Mouse (Mus musculus): ENCODE results near the gene Tbc1d1. TPM values are rescaled to one million over a fixed set of nuclear protein-coding genes. Genes with fewer than 3 reads are reported as not detected.

The Tbc1d1 gene
- total and polyA plus RNA-seq, 3 experiments = 26.0 to 38.6 (median 31.9) TPM

DNA sequence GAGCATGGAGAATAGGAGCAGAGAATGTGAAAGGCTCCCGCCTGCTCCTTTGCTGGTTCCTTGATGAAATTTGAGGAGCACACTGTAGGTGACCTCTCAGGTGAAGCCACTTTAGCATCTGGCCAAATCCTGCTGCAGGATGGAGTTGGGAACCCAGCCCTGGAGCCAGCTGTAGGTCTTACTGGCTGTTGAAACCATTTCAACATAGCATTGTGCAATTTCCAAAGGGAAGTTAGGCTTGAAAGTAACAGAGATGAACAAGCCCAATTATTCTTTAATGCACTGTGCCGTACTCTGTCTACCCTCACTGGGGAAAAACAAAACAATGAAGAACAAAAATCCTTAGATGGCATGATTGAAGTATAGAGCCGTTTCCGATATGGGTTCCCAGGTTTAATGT, 22.2 kb upstream of the Tbc1d1 start:
- Histone ChIP-seq H3K4me3 (replicated peaks in 1 of 3; ENCODE audit: low read depth in 2 of 3, low read length in 2 of 3, poor library complexity in 1 of 3) (no peak overlapping the region), H3K27ac (ENCODE audit: insufficient read depth, low read depth) (no peak overlapping the region), H3K9me3 (replicated peaks; ENCODE audit: low read length) (no peaks in the 10 kb centered on the region), H3K79me2 (replicated peaks; ENCODE audit: control insufficient read depth, extremely low read depth, insufficient read depth, poor library complexity, severe bottlenecking) (no peaks in the 10 kb centered on the region), H3K4me1 (ENCODE audit: control insufficient read depth in 1 of 2, insufficient read depth in 2 of 2) (peaks cover 0 to 3% of the 10 kb centered on the region in 2 experiments; a peak in 2 of 4 replicates), H3K36me3 (replicated peaks in 1 of 2; ENCODE audit: control insufficient read depth in 1 of 2, insufficient read depth in 1 of 2, low read length in 1 of 2) (peaks cover 0 to 2% of the 10 kb centered on the region in 2 experiments), H3K27me3 (replicated peaks) (no peaks in the 10 kb centered on the region), H3K9ac (ENCODE audit: insufficient read depth, low read depth) (no peak overlapping the region), H3K4me2 (ENCODE audit: insufficient read depth, low read depth, poor library complexity, severe bottlenecking) (no peak overlapping the region)
- DNase-seq (ENCODE audit: extremely low read depth) = no peak
- dilution Hi-C loops (cut with MboI; ENCODE audit: extremely low pct_ligation_motif_present, extremely low pct_unique_long_range_greater_than_20kb, low sequenced_read_pairs) (no loop called here), in situ Hi-C loops (cut with MboI; ENCODE audit: low pct_ligation_motif_present, low pct_unique_long_range_greater_than_20kb, low sequenced_read_pairs) (no loop called here)
- no peak for TF ChIP-seq CHD2 (IDR thresholded peaks at IDR 0.05; ENCODE audit: low read length)
- no peak for TF ChIP-seq ZMIZ1 (IDR thresholded peaks at IDR 0.05; ENCODE audit: low read depth, low read length)
- no peak for TF ChIP-seq ZC3H11A (IDR thresholded peaks at IDR 0.05; ENCODE audit: low read depth, low read length)

- in situ Hi-C loops (cut with MboI; ENCODE audit: low pct_ligation_motif_present, low pct_unique_long_range_greater_than_20kb, low sequenced_read_pairs) (no loop called here), dilution Hi-C loops (cut with MboI; ENCODE audit: extremely low pct_ligation_motif_present, extremely low pct_unique_long_range_greater_than_20kb, low sequenced_read_pairs) (no loop called here)
- Histone ChIP-seq H3K9ac (ENCODE audit: insufficient read depth, low read depth) (no peak overlapping the region), H3K79me2 (replicated peaks; ENCODE audit: control insufficient read depth, extremely low read depth, insufficient read depth, poor library complexity, severe bottlenecking) (no peaks in the 10 kb centered on the region), H3K4me1 (ENCODE audit: control insufficient read depth in 1 of 2, insufficient read depth in 2 of 2) (peaks cover 0 to 3% of the 10 kb centered on the region in 2 experiments; a peak in 2 of 4 replicates), H3K36me3 (replicated peaks in 1 of 2; ENCODE audit: control insufficient read depth in 1 of 2, insufficient read depth in 1 of 2, low read length in 1 of 2) (no peaks in the 10 kb centered on the region), H3K4me2 (ENCODE audit: insufficient read depth, low read depth, poor library complexity, severe bottlenecking) (peak overlapping the region; percentile 55), H3K27me3 (replicated peaks) (no peaks in the 10 kb centered on the region), H3K9me3 (replicated peaks; ENCODE audit: low read length) (no peaks in the 10 kb centered on the region), H3K27ac (ENCODE audit: insufficient read depth, low read depth) (no peak overlapping the region), H3K4me3 (replicated peaks in 1 of 3; ENCODE audit: low read depth in 2 of 3, low read length in 2 of 3, poor library complexity in 1 of 3) (no peak overlapping the region)
- TF ChIP-seq CTCF (conservative IDR thresholded peaks at IDR 0.05 in 1 of 2, IDR thresholded peaks at IDR 0.05 in 1 of 2; ENCODE audit: low read depth in 2 of 2, low read length in 2 of 2) = peak; percentile 57 to 77
- peak; percentile 76 for TF ChIP-seq SMC3 (IDR thresholded peaks at IDR 0.05; ENCODE audit: low read depth, low read length)
- peak; percentile 65 for TF ChIP-seq RAD21 (IDR thresholded peaks at IDR 0.05; ENCODE audit: low read depth, low read length)
- no peak for TF ChIP-seq ETS1 (conservative IDR thresholded peaks at IDR 0.05; ENCODE audit: low read depth, low read length)
- TF ChIP-seq NRF1 (IDR thresholded peaks at IDR 0.05; ENCODE audit: low read depth, low read length) = no peak
- peak; percentile 13; the same call in 1 of the 2 replicates for TF ChIP-seq ZC3H11A (IDR thresholded peaks at IDR 0.05; ENCODE audit: low read depth, low read length)
- no peak for TF ChIP-seq ELF1 (IDR thresholded peaks at IDR 0.05; ENCODE audit: low read depth, low read length)
- DNase-seq (ENCODE audit: extremely low read depth) = peak; percentile 37
Observed at GRCm38 (mm10) chr5:64136325-64136724, 19.8 kb upstream of the Tbc1d1 start.

DNA sequence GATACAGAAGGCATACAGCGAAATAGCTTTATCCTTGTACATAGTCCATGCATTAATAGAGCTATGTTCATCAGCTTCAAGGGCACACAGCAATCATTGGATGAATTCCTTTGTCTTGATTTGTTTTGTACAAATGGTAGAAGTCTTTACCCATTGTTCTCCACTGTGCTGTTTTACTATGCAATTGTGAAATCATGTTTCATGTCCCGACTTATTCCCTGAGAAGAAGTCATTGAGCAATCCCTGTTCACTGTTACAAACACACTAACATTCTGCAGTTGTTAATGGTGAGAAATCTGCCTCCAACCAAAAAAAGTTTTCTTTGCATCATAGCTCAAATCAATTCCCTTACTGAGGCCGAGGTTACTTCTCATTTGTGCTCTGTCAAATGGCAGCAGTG, 15.9 kb upstream of the Tbc1d1 start:
- H3K4me3 ChIP-seq (replicated peaks in 1 of 3; ENCODE audit: low read depth in 2 of 3, low read length in 2 of 3, poor library complexity in 1 of 3) = no peak overlapping the region
- no peak overlapping the region for H3K4me2 ChIP-seq (ENCODE audit: insufficient read depth, low read depth, poor library complexity, severe bottlenecking)
- no peak for TF ChIP-seq USF2 (conservative IDR thresholded peaks at IDR 0.05; ENCODE audit: low read depth, low read length)
- TF ChIP-seq ZC3H11A (IDR thresholded peaks at IDR 0.05; ENCODE audit: low read depth, low read length) = no peak
- TF ChIP-seq E2F4 (IDR thresholded peaks at IDR 0.05; ENCODE audit: insufficient replicate concordance, low read depth, low read length) = no peak
- no peak for TF ChIP-seq MEF2A (IDR thresholded peaks at IDR 0.05; ENCODE audit: borderline replicate concordance, low read depth, low read length)
- TF ChIP-seq TCF12 (IDR thresholded peaks at IDR 0.05; ENCODE audit: low read depth, low read length) = no peak
- no peak for TF ChIP-seq MXI1 (IDR thresholded peaks at IDR 0.05; ENCODE audit: low read depth, low read length)
- no peak for TF ChIP-seq ZKSCAN1 (IDR thresholded peaks at IDR 0.05; ENCODE audit: borderline replicate concordance, low read depth, low read length)
- TF ChIP-seq SIN3A (IDR thresholded peaks at IDR 0.05; ENCODE audit: low read length) = no peak
- TF ChIP-seq PAX5 (IDR thresholded peaks at IDR 0.05; ENCODE audit: low read length) = no peak
- no peak for TF ChIP-seq IRF4 (IDR thresholded peaks at IDR 0.05; ENCODE audit: low read depth, low read length)
- TF ChIP-seq JUND (conservative IDR thresholded peaks at IDR 0.05; ENCODE audit: low read depth, low read length) = no peak
- TF ChIP-seq ZMIZ1 (IDR thresholded peaks at IDR 0.05; ENCODE audit: low read depth, low read length) = no peak
- TF ChIP-seq MAX (IDR thresholded peaks at IDR 0.05; ENCODE audit: low read length) = no peak
- no peak for TF ChIP-seq ZNF384 (IDR thresholded peaks at IDR 0.05; ENCODE audit: low read depth, low read length)
- no peak for TF ChIP-seq BHLHE40 (IDR thresholded peaks at IDR 0.05; ENCODE audit: low read depth, low read length)
- TF ChIP-seq CTCF (conservative IDR thresholded peaks at IDR 0.05 in 1 of 2, IDR thresholded peaks at IDR 0.05 in 1 of 2; ENCODE audit: low read depth in 2 of 2, low read length in 2 of 2) = no peak
- no peak for TF ChIP-seq ELF1 (IDR thresholded peaks at IDR 0.05; ENCODE audit: low read depth, low read length)
- TF ChIP-seq HCFC1 (IDR thresholded peaks at IDR 0.05; ENCODE audit: low read depth, low read length) = no peak
- no peak for TF ChIP-seq NRF1 (IDR thresholded peaks at IDR 0.05; ENCODE audit: low read depth, low read length)
- no peak for TF ChIP-seq SMC3 (IDR thresholded peaks at IDR 0.05; ENCODE audit: low read depth, low read length)
- peaks cover 3 to 7% of the 10 kb centered on the region in 2 experiments; a peak in 3 of 4 replicates for H3K4me1 ChIP-seq (ENCODE audit: control insufficient read depth in 1 of 2, insufficient read depth in 2 of 2)
- dilution Hi-C loops (cut with MboI; ENCODE audit: extremely low pct_ligation_motif_present, extremely low pct_unique_long_range_greater_than_20kb, low sequenced_read_pairs) = no loop called here
- DNase-seq (ENCODE audit: extremely low read depth) = no peak
- H3K79me2 ChIP-seq (replicated peaks; ENCODE audit: control insufficient read depth, extremely low read depth, insufficient read depth, poor library complexity, severe bottlenecking) = no peaks in the 10 kb centered on the region
- no peaks in the 10 kb centered on the region for H3K9me3 ChIP-seq (replicated peaks; ENCODE audit: low read length)
- H3K27ac ChIP-seq (ENCODE audit: insufficient read depth, low read depth) = no peak overlapping the region
- no peak overlapping the region for H3K9ac ChIP-seq (ENCODE audit: insufficient read depth, low read depth)
- no peaks in the 10 kb centered on the region for H3K36me3 ChIP-seq (replicated peaks in 1 of 2; ENCODE audit: control insufficient read depth in 1 of 2, insufficient read depth in 1 of 2, low read length in 1 of 2)
- H3K27me3 ChIP-seq (replicated peaks) = no peaks in the 10 kb centered on the region
- in situ Hi-C loops (cut with MboI; ENCODE audit: low pct_ligation_motif_present, low pct_unique_long_range_greater_than_20kb, low sequenced_read_pairs) = no loop called here
